Mouse (Mus musculus) hindbrain, embryonic 15.5 days (tissue): ENCODE measurements at regions not wholly inside any gene's neighbourhood (a gene's known extent, or its start where the extent isn't known, plus 50 kb on each side); places are given as distances from the start of the nearest gene placed in this dataset.

ENCODE experiments used
- ATAC-seq: fragments of 200-750 bp; cut with Nextera tagmentation; 2 replicates; pipeline ENCODE4 v1.8.0; 2017; ENCODE audit warnings: low read depth, moderate number of reproducible peaks, moderate TSS enrichment; ENCODE audit not compliant: low FRiP score
- H3K27ac ChIP-seq: fragments of 300-500 bp; sonication (generic); replicated peaks from 2 replicates; pipeline ENCODE4 v1.5.1; 2015; ENCODE audit warnings: mild to moderate bottlenecking, inconsistent platforms
- H3K27me3 ChIP-seq: fragments of 300-500 bp; sonication (generic); 2 replicates; pipeline ENCODE4 v1.6.1; 2015; ENCODE audit warnings: control low read depth, inconsistent platforms
- H3K36me3 ChIP-seq: fragments of 300-500 bp; sonication (generic); 2 replicates; pipeline ENCODE4 v1.6.1; 2015; ENCODE audit warnings: control low read depth, inconsistent platforms
- H3K4me1 ChIP-seq: fragments of 300-500 bp; sonication (generic); replicated peaks from 2 replicates; pipeline ENCODE4 v1.6.1; 2015; ENCODE audit warnings: control low read depth, inconsistent platforms
- H3K4me2 ChIP-seq: fragments of 300-500 bp; sonication (generic); 2 replicates; pipeline ENCODE4 v1.6.1; 2015; ENCODE audit warnings: moderate library complexity, mild to moderate bottlenecking, inconsistent platforms
- H3K4me3 ChIP-seq: fragments of 300-500 bp; sonication (generic); 2 replicates; pipeline ENCODE4 v1.5.1; 2015; ENCODE audit warnings: mild to moderate bottlenecking, inconsistent platforms
- H3K9ac ChIP-seq: fragments of 300-500 bp; sonication (generic); 2 replicates; pipeline ENCODE4 v1.6.1; 2015; ENCODE audit warnings: inconsistent platforms
- H3K9me3 ChIP-seq: fragments of 300-500 bp; sonication (generic); 2 replicates; pipeline ENCODE4 v1.6.1; 2016; ENCODE audit warnings: control low read depth, inconsistent platforms
- WGBS: fragments of 180-500 bp; shearing (Covaris S2); methylation state at CpG from one replicate; pipeline ENCODE4 v1.1.7; 2015; 5-methylcytosine and 5-hydroxymethylcytosine counted together

GRCm38 (mm10) chr13:3729926-3730698, 74.0 kb downstream of the Calml3 start:
- WGBS = 1% methylated on average over 3 of the region's 3 CpGs
- H3K4me1 ChIP-seq = 0 out of 2 replicates have a peak, but pooled peaks cover 5% of the 10 kb centered on the region
- no peak overlapping the region for H3K4me3 ChIP-seq
- no peak overlapping the region for H3K9ac ChIP-seq
- H3K36me3 ChIP-seq = no peaks in the 10 kb centered on the region
- H3K27ac ChIP-seq = no peak overlapping the region
- H3K27me3 ChIP-seq = no peaks in the 10 kb centered on the region
- no peaks in the 10 kb centered on the region for H3K9me3 ChIP-seq
- ATAC-seq = peak; percentile 66; the same call in 1 of the 2 replicates
- no peak overlapping the region for H3K4me2 ChIP-seq

GRCm38 (mm10) chr13:3728888-3729287, 75.2 kb downstream of the Calml3 start:
- H3K9ac ChIP-seq = no peak overlapping the region
- WGBS = 97% methylated on average over 3 of the region's 3 CpGs
- ATAC-seq = no peak

GRCm38 (mm10) chr13:3726331-3726781, 77.8 kb downstream of the Calml3 start:
- no peak overlapping the region for H3K4me2 ChIP-seq
- no peak overlapping the region for H3K27ac ChIP-seq
- no peak overlapping the region for H3K9ac ChIP-seq
- no peak overlapping the region for H3K4me3 ChIP-seq
- 0 out of 2 replicates have a peak, but pooled peaks have one; percentile 30 for ATAC-seq
- no peaks in the 10 kb centered on the region for H3K36me3 ChIP-seq
- H3K9me3 ChIP-seq = no peaks in the 10 kb centered on the region
- whole genome bisulfite sequencing = 23% methylated on average over 5 of the region's 5 CpGs
- no peaks in the 10 kb centered on the region for H3K27me3 ChIP-seq
- H3K4me1 ChIP-seq = 0 out of 2 replicates have a peak, but pooled peaks cover 5% of the 10 kb centered on the region

More at GRCm38 (mm10) chr13:3728888-3729287, 75.2 kb downstream of the Calml3 start:
- no peak overlapping the region for H3K27ac ChIP-seq
- H3K27me3 ChIP-seq = no peaks in the 10 kb centered on the region
- no peaks in the 10 kb centered on the region for H3K9me3 ChIP-seq
- no peak overlapping the region for H3K4me3 ChIP-seq
- H3K4me1 ChIP-seq = 0 out of 2 replicates have a peak, but pooled peaks cover 5% of the 10 kb centered on the region
- H3K4me2 ChIP-seq = no peak overlapping the region
- no peaks in the 10 kb centered on the region for H3K36me3 ChIP-seq

DNA sequence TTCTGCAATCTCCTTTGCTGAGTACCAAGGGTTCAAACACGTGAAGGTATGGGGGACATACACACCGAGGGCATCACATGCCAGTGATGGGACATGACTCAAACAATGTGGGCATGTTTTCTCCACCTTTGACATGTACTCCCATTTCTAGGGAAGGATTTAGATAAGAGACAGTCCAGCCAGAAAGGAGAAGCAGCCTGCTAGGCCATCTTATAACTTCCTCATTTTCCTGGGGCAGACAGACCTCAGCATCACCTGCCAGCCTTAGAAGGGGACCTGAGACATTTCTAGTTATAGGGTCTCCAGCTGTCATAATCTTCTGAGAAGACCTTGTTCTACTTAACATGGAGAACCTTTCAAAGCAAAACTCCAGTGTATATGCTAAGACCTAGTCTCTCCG, 78.3 kb downstream of the Calml3 start:
- WGBS = 78% methylated on average over 3 of the region's 3 CpGs
- no peak for ATAC-seq
- H3K27ac ChIP-seq = no peak overlapping the region
- no peak overlapping the region for H3K9ac ChIP-seq
- no peak overlapping the region for H3K4me2 ChIP-seq
- no peaks in the 10 kb centered on the region for H3K9me3 ChIP-seq
- H3K27me3 ChIP-seq = no peaks in the 10 kb centered on the region
- 0 out of 2 replicates have a peak, but pooled peaks cover 5% of the 10 kb centered on the region for H3K4me1 ChIP-seq
- H3K36me3 ChIP-seq = no peaks in the 10 kb centered on the region
- H3K4me3 ChIP-seq = no peak overlapping the region

DNA sequence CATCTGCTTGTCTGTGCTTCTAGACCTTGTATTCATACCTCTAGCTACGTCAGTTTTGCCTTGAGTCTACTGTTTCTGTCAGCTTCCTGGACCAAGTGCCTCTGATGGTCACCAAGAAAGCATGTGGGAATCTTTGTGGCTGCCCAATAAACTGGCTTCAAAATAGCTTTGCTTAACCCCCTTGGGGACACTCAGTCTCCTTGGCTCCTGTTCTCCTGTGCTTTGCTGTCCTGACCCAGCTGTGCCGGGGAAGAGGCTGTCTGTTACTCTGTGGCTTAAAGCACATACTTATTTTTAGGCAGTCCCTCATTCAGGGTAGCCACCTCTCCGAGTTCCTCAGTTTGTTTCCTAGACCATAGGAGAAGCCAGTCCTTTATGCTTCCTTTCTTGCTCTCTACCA, 79.8 kb downstream of the Calml3 start:
- WGBS = 86% methylated on average over 3 of the region's 3 CpGs
- H3K27me3 ChIP-seq = no peaks in the 10 kb centered on the region
- no peak overlapping the region for H3K27ac ChIP-seq
- no peak overlapping the region for H3K4me3 ChIP-seq
- H3K36me3 ChIP-seq = no peaks in the 10 kb centered on the region
- H3K4me1 ChIP-seq = no peaks in the 10 kb centered on the region
- no peak for ATAC-seq
- H3K9ac ChIP-seq = no peak overlapping the region
- no peaks in the 10 kb centered on the region for H3K9me3 ChIP-seq
- H3K4me2 ChIP-seq = no peak overlapping the region

DNA sequence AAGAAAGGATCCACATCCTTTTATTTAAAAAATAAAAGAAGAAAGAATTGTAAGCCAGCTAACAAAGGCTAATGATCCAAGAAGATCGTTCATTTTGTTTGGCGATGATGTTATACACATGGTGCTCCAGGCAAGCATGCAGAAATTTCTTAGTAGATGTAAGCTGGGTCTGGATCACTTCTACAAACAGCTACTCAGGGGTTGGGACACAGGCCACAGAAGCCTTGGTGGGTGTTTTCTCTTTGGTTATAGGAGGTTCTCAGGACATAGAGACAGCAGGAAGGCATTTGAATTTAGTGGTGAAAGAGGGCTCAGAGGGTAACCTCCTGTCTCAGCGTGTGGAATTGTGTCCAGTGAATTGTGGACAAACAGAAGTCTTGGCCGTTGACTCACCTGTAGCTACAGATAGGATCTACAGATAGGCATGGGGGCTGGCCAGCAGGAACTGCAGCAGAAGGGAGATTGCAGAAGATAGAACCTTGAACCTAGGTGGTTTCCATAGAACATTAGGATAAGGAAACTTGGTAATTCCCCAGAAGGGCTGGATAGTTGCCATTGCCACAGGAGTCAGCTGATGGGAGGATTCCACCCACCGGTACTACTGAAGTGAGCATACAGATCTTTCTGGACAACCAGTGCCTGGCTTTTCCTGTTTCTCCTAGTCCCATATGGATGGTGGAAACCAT, 80.5 kb downstream of the Calml3 start:
- Histone ChIP-seq H3K4me3 (no peak overlapping the region), H3K36me3 (no peaks in the 10 kb centered on the region), H3K9me3 (no peaks in the 10 kb centered on the region), H3K4me2 (no peak overlapping the region), H3K27me3 (no peaks in the 10 kb centered on the region), H3K4me1 (no peaks in the 10 kb centered on the region), H3K27ac (no peak overlapping the region), H3K9ac (no peak overlapping the region)
- ATAC-seq = no peak
- WGBS = 92% methylated on average over 5 of the region's 5 CpGs

DNA sequence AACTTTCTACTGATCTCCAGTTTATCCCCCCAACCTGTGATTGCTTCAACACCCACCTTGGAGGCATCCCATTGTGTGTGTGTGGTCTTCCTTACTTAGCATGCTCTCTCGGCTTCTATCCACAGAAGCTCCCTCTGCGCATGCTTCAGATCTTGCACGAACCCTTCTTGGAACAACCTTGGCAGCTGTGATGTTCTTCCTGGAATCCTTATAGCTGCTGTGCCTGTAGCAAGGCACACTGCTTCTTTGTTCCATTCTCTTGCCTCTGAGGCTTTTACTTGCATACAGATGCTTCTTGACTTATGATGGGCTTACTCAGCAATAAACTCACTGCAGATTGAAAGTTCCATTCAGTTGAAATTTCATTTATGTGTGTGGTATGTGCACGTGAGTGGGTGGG, 81.2 kb downstream of the Asb13 start:
- Histone ChIP-seq H3K4me2 (no peak overlapping the region), H3K4me1 (peaks cover 8% of the 10 kb centered on the region), H3K36me3 (no peaks in the 10 kb centered on the region), H3K27ac (no peak overlapping the region), H3K4me3 (no peak overlapping the region), H3K9me3 (no peaks in the 10 kb centered on the region), H3K9ac (no peak overlapping the region), H3K27me3 (no peaks in the 10 kb centered on the region)
- ATAC-seq = no peak
- WGBS = 88% methylated on average over 4 of the region's 4 CpGs

DNA sequence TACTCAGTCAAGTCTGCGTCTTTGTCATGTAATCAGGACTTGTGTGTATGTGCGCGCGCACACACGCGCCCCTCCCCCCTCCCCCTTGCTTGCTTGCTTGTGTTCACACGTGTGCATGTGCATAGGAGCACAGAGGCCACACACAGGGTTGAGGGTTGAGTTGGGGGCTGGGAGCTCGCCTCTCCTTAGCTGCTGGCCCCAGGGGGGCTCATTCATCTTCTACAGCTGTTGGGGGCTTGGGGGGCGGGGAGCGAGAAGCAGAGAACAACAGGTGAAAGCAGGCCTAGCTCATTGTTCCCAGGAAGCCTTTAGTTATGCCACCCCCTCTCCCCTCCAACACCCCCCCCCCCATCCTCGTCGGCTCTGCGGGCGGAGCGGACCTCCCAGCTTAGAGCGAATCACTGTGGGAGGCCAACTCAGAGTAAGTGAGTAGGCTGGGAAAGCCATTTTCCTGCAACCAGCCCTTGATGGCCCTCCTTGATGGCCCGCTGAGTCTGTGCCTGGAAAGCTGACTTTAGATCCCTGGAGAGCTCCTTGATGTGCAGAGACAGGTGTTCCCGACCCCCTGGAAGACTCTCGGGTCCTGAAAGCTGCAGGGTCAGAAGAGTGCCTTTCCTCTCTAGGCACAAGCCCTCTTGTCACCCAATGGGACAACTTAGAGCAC, 78.8 kb downstream of the Asb13 start:
- 5% methylated on average over 19 of the region's 19 CpGs for WGBS
- ATAC-seq = peak; percentile 89
- H3K9me3 ChIP-seq = no peaks in the 10 kb centered on the region
- H3K27me3 ChIP-seq = no peaks in the 10 kb centered on the region
- no peaks in the 10 kb centered on the region for H3K36me3 ChIP-seq
- no peak overlapping the region for H3K27ac ChIP-seq
- H3K9ac ChIP-seq = 0 out of 2 replicates have a peak overlapping the region, but pooled peaks have one; percentile 10
- H3K4me3 ChIP-seq = peak overlapping the region; percentile 31
- H3K4me2 ChIP-seq = peak overlapping the region; percentile 62
- H3K4me1 ChIP-seq = peaks cover 8% of the 10 kb centered on the region

- no peaks in the 10 kb centered on the region for H3K36me3 ChIP-seq
- no peak; the same call in 1 of the 2 replicates for ATAC-seq
- 8% methylated on average over 3 of the region's 3 CpGs for WGBS
- H3K27ac ChIP-seq = no peak overlapping the region
- H3K4me2 ChIP-seq = peak overlapping the region; percentile 62
- peak overlapping the region; percentile 31 for H3K4me3 ChIP-seq
- no peaks in the 10 kb centered on the region for H3K27me3 ChIP-seq
- no peaks in the 10 kb centered on the region for H3K9me3 ChIP-seq
- no peak overlapping the region for H3K9ac ChIP-seq
- H3K4me1 ChIP-seq = peaks cover 8% of the 10 kb centered on the region
Observed at GRCm38 (mm10) chr13:3712088-3712487, 78.3 kb downstream of the Asb13 start.

DNA sequence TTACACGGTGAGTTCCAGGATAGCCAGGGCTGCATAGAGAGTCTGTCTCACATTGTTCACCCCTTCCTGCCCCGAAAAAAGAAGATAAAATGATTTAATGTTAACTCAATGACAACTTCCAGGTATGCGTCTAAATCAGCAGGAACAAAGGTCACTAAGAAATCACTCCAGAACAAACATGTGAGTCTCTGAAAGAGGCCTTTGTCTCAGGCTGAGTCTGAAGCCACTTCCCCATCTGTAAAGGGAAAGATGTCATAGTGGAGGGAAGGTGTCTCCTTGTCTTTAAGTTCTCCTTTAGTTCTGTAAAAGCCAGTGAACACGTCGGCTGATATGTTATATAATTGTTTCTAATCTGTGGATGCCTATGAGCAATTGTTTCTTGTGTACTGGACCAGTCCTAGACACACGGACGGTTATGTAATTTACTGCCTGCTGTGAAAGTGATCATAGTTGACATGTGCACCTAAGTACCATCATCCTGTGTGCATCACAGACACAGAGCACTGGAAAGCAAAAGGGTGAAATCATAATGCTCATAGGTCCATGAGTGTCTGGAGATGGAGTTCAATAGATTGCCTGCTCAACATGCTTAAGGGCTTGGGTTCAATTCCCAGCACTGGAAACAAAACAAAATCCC, 76.3 kb downstream of the Asb13 start:
- Histone ChIP-seq H3K36me3 (no peaks in the 10 kb centered on the region), H3K9me3 (no peaks in the 10 kb centered on the region), H3K4me2 (no peak overlapping the region), H3K27me3 (no peaks in the 10 kb centered on the region), H3K4me1 (peaks cover 8% of the 10 kb centered on the region), H3K4me3 (no peak overlapping the region), H3K9ac (no peak overlapping the region), H3K27ac (no peak overlapping the region)
- ATAC-seq = no peak
- WGBS = 78% methylated on average over 7 of the region's 7 CpGs

DNA sequence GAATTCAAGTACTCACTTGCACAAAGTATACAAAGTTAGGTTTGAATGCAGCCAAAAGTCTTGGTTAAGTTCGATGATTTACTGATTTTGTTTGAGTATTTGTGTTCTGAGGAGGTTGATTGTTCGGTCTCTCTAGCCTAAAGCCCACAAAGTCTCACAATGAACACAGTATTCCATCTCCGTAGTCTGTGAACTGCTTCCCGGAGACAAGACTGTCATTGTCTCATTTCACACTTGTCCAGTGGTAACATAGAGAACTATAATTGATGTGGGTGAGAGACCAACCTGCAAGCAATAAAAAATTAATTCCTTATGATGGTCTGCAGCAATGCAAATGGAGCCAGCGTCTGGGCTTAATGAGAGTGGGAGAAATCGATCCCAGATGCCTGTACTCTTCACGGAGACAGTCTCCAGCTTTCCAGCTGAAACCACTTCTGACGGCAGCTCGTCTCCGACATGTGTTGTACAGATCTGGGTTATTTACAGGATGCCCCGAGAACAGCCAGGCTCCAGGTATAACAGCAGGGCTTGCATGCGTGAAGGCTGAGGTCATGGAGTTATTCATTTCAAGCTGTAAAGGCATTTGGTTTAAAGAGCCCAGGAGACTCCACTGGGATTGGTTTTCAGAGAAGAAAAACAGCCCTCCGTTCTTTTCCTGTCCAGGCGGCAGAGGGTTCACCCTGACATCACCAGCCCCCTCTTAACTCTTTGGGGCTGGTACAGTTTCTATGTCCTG, 75.2 kb downstream of the Asb13 start:
- no peak for ATAC-seq

More for the DNA sequence above, 75.2 kb downstream of the Asb13 start:
- 46% methylated on average over 14 of the region's 14 CpGs for WGBS
- no peak overlapping the region for H3K4me3 ChIP-seq
- H3K9ac ChIP-seq = no peak overlapping the region
- H3K9me3 ChIP-seq = no peaks in the 10 kb centered on the region
- H3K27me3 ChIP-seq = no peaks in the 10 kb centered on the region
- no peak overlapping the region for H3K27ac ChIP-seq
- no peaks in the 10 kb centered on the region for H3K36me3 ChIP-seq
- peak overlapping the region; percentile 20; the same call in 1 of the 2 replicates for H3K4me2 ChIP-seq
- peaks cover 8% of the 10 kb centered on the region for H3K4me1 ChIP-seq
